Mouse (Mus musculus) gonadal fat pad, adult 2 months (tissue): ENCODE measurements around the gene Abr. TPM values are rescaled to one million over a fixed set of nuclear protein-coding genes. Genes with fewer than 3 reads are reported as not detected.

ENCODE experiments used
- DNase-seq: peaks from one replicate; pipeline ENCODE4 v3.0.0-alpha.2; 2012; ENCODE audit warnings: low read depth
- polyA plus RNA-seq: library from polyadenylated mRNA; depleted of rRNA; stranded (reverse); fragments of >200 nt; gene quantifications from 2 replicates; pipeline ENCODE4 v1.2.3, GENCODE M21; 2012; rRNA removed

Gene Abr
- 39.9 and 44.5 TPM in 2 replicates for polyA plus RNA-seq

- no peak for DNase-seq
Measured at GRCm38 (mm10) chr11:76622152-76622565, at the start of gene Abr. TSS of gene Abr (minus strand) at chr11:76622314.

GRCm38 (mm10) chr11:76667807-76668206, 45.7 kb upstream of the Abr start:
- no peak for DNase-seq

GRCm38 (mm10) chr11:76666002-76666649, 44.0 kb upstream of the Abr start:
- DNase-seq = no peak

GRCm38 (mm10) chr11:76661790-76662468, 39.8 kb upstream of the Abr start:
- no peak for DNase-seq

GRCm38 (mm10) chr11:76659138-76659930, 37.2 kb upstream of the Abr start:
- DNase-seq = no peak

GRCm38 (mm10) chr11:76657450-76657970, 35.4 kb upstream of the Abr start:
- no peak for DNase-seq

- no peak for DNase-seq
Measured at GRCm38 (mm10) chr11:76655106-76655505, 33.0 kb upstream of the Abr start.

- DNase-seq = no peak
Measured at GRCm38 (mm10) chr11:76652838-76653334, 30.8 kb upstream of the Abr start.

- DNase-seq = no peak
Measured at GRCm38 (mm10) chr11:76650862-76651560, 28.9 kb upstream of the Abr start.

GRCm38 (mm10) chr11:76647500-76647899, 25.4 kb upstream of the Abr start:
- no peak for DNase-seq

GRCm38 (mm10) chr11:76647062-76647461, 24.9 kb upstream of the Abr start:
- DNase-seq = no peak

- DNase-seq = no peak
Measured at GRCm38 (mm10) chr11:76645955-76646354, 23.8 kb upstream of the Abr start.

- DNase-seq = no peak
Measured at GRCm38 (mm10) chr11:76645036-76645435, 22.9 kb upstream of the Abr start.

GRCm38 (mm10) chr11:76644257-76644656, 22.1 kb upstream of the Abr start:
- no peak for DNase-seq

GRCm38 (mm10) chr11:76640231-76640630, 18.1 kb upstream of the Abr start:
- no peak for DNase-seq

- DNase-seq = no peak
Measured at GRCm38 (mm10) chr11:76639269-76639985, 17.3 kb upstream of the Abr start.

GRCm38 (mm10) chr11:76630487-76630886, 8.4 kb upstream of the Abr start:
- DNase-seq = no peak

GRCm38 (mm10) chr11:76630023-76630422, 7.9 kb upstream of the Abr start:
- DNase-seq = no peak

- DNase-seq = no peak
Measured at GRCm38 (mm10) chr11:76628613-76629012, 6.5 kb upstream of the Abr start.

GRCm38 (mm10) chr11:76624881-76625280, 2.8 kb upstream of the Abr start:
- no peak for DNase-seq

- no peak for DNase-seq
Measured at GRCm38 (mm10) chr11:76624071-76624470, 2.0 kb upstream of the Abr start.
